Mouse (Mus musculus): ENCODE measurements around the gene Erbb2.

DNA sequence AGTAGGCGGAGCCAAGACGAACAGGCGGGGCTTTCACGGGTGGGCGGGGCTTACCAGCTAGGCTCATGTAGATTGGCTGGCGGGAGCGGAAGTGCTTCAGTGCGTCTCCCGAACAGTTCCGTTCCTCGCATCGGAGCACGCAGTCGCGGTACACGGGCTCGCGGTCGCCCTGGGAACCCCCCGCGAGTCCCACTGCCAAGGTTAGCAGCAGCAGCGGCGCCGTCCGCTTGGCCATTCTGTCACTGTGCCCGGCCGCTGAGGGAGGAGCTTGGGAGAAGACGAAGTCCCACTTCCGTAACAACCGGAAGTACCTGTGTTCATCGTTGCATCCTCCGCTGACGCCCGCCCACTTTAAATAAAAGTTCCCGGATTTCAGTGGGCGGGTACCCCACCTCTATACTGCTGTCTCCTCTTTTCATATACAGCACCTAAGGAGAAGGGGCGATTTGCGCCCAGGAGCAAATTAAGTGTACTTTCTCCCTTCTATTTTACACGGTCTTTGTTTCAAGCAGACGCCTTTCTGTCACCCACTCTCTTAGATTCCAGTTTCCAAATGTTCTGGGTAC lies 12.0 kb upstream of the Erbb2 start, which contains the start of gene Pgap3:
- TF ChIP-seq CTCF (IDR thresholded peaks at IDR 0.05; ENCODE audit: low read depth, low read length) (no peak), POLR2A (IDR thresholded peaks at IDR 0.05; ENCODE audit: borderline replicate concordance, low read depth, low read length) (no peak)

Measured in bone marrow macrophage, adult 2 months (primary cell).